Mouse (Mus musculus) midbrain, embryonic 10.5 days (tissue): ENCODE measurements around the gene Cpne6. TPM values are rescaled to one million over a fixed set of nuclear protein-coding genes. Genes with fewer than 3 reads are reported as not detected.
A peak's percentile ranks its signal among the peaks of the same experiment; 100 is the strongest.

Experiments used
- DNase-seq: peaks from one replicate; pipeline ENCODE4 v3.0.0-alpha.2; 2017; ENCODE audit warnings: low spot score
- H3K27ac ChIP-seq: fragments of 300-500 bp; sonication (generic); replicated peaks from 2 replicates; pipeline ENCODE4 v1.5.1; 2016; ENCODE audit warnings: mild to moderate bottlenecking
- H3K27me3 ChIP-seq: fragments of 300-500 bp; sonication (generic); 2 replicates; pipeline ENCODE4 v1.6.1; 2016; ENCODE audit warnings: low read depth, mild to moderate bottlenecking; ENCODE audit not compliant: poor library complexity, severe bottlenecking
- H3K36me3 ChIP-seq: fragments of 300-500 bp; sonication (generic); 2 replicates; pipeline ENCODE4 v1.6.1; 2016; ENCODE audit warnings: mild to moderate bottlenecking, moderate library complexity
- H3K4me1 ChIP-seq: fragments of 300-500 bp; sonication (generic); 2 replicates; pipeline ENCODE4 v1.6.1; 2016
- H3K4me3 ChIP-seq: fragments of 300-500 bp; sonication (generic); 2 replicates; pipeline ENCODE4 v1.5.1; 2016; ENCODE audit warnings: mild to moderate bottlenecking, moderate library complexity
- H3K9me3 ChIP-seq: fragments of 300-500 bp; sonication (generic); replicated peaks from 2 replicates; pipeline ENCODE4 v1.6.1; 2016; ENCODE audit warnings: mild to moderate bottlenecking
- WGBS: fragments of 180-500 bp; shearing (Covaris S2); methylation state at CpG from one replicate; pipeline ENCODE4 v1.1.7; 2016; 5-methylcytosine and 5-hydroxymethylcytosine counted together
- polyA plus RNA-seq: library from polyadenylated mRNA; unstranded; fragments of >200 nt; fragmentation: Nextera tagmentation; extraction: Ambion mirVana; gene quantifications from 2 replicates; pipeline ENCODE4 v1.2.1, GENCODE M21; 2016

The Cpne6 gene
- polyA plus RNA-seq, 1 experiment from 2014 or later = 0.36 TPM

- WGBS = 70% methylated on average over 7 of the region's 7 CpGs
- H3K27me3 ChIP-seq = 0 out of 2 replicates have a peak, but pooled peaks cover 13% of the 10 kb centered on the region
- no peak overlapping the region for H3K27ac ChIP-seq
These were observed 792 bp downstream of the Cpne6 start for GRCm38 (mm10) chr14:55511037-55511436.

GRCm38 (mm10) chr14:55513927-55514326 lies 3.7 kb downstream of the Cpne6 start:
- WGBS = 76% methylated on average over 10 of the region's 10 CpGs
- H3K27me3 ChIP-seq = peaks cover 34% of the 10 kb centered on the region
- no peaks in the 10 kb centered on the region for H3K9me3 ChIP-seq
- H3K36me3 ChIP-seq = no peaks in the 10 kb centered on the region
- H3K27ac ChIP-seq = no peak overlapping the region
- no peak overlapping the region for H3K4me3 ChIP-seq
- no peak for DNase-seq
- H3K4me1 ChIP-seq = peaks cover 31% of the 10 kb centered on the region

More at GRCm38 (mm10) chr14:55511037-55511436, 792 bp downstream of the Cpne6 start:
- peaks cover 14% of the 10 kb centered on the region for H3K4me1 ChIP-seq
- H3K9me3 ChIP-seq = no peaks in the 10 kb centered on the region
- no peak for DNase-seq
- H3K36me3 ChIP-seq = peaks cover 3% of the 10 kb centered on the region; the same call in 1 of the 2 replicates
- H3K4me3 ChIP-seq = no peak overlapping the region

- H3K9me3 ChIP-seq = no peaks in the 10 kb centered on the region
- no peak overlapping the region for H3K4me3 ChIP-seq
- peaks cover 37% of the 10 kb centered on the region for H3K4me1 ChIP-seq
- H3K27me3 ChIP-seq = peaks cover 52% of the 10 kb centered on the region
- DNase-seq = no peak
- WGBS = 89% methylated on average over 4 of the region's 4 CpGs
- H3K27ac ChIP-seq = no peak overlapping the region
- no peaks in the 10 kb centered on the region for H3K36me3 ChIP-seq
These were observed 5.6 kb downstream of the Cpne6 start for GRCm38 (mm10) chr14:55515846-55516245.

- H3K27ac ChIP-seq = no peak overlapping the region
- peaks cover 69% of the 10 kb centered on the region for H3K27me3 ChIP-seq
These were observed 8.7 kb downstream of the Cpne6 start for GRCm38 (mm10) chr14:55518897-55519296.

GRCm38 (mm10) chr14:55519604-55520003 lies 9.4 kb downstream of the Cpne6 start:
- no peaks in the 10 kb centered on the region for H3K36me3 ChIP-seq
- no peak overlapping the region for H3K27ac ChIP-seq
- WGBS = 64% methylated on average over 4 of the region's 4 CpGs
- peaks cover 75% of the 10 kb centered on the region for H3K27me3 ChIP-seq
- DNase-seq = no peak
- peaks cover 38% of the 10 kb centered on the region for H3K4me1 ChIP-seq
- H3K9me3 ChIP-seq = no peaks in the 10 kb centered on the region
- no peak overlapping the region for H3K4me3 ChIP-seq

More at GRCm38 (mm10) chr14:55518897-55519296, 8.7 kb downstream of the Cpne6 start:
- H3K4me3 ChIP-seq = no peak overlapping the region
- H3K36me3 ChIP-seq = no peaks in the 10 kb centered on the region
- peaks cover 38% of the 10 kb centered on the region for H3K4me1 ChIP-seq
- WGBS = 53% methylated on average over 2 of the region's 2 CpGs
- DNase-seq = peak; percentile 45
- no peaks in the 10 kb centered on the region for H3K9me3 ChIP-seq

GRCm38 (mm10) chr14:55520451-55521361 lies 10.5 kb downstream of the Cpne6 start:
- Histone ChIP-seq H3K27me3 (peaks cover 78% of the 10 kb centered on the region), H3K4me1 (peaks cover 38% of the 10 kb centered on the region), H3K27ac (peak overlapping the region; percentile 50), H3K36me3 (no peaks in the 10 kb centered on the region), H3K4me3 (peak overlapping the region; percentile 63), H3K9me3 (no peaks in the 10 kb centered on the region)
- peak; percentile 53 for DNase-seq
- WGBS = under 1% methylated on average over 61 of the region's 61 CpGs

GRCm38 (mm10) chr14:55524062-55524461 lies 13.8 kb downstream of the Cpne6 start:
- H3K4me3 ChIP-seq = no peak overlapping the region
- no peaks in the 10 kb centered on the region for H3K36me3 ChIP-seq
- no peak for DNase-seq
- H3K27me3 ChIP-seq = peaks cover 55% of the 10 kb centered on the region
- no peaks in the 10 kb centered on the region for H3K9me3 ChIP-seq
- WGBS = 65% methylated on average over 4 of the region's 4 CpGs
- no peak overlapping the region for H3K27ac ChIP-seq
- H3K4me1 ChIP-seq = peaks cover 20% of the 10 kb centered on the region

- Histone ChIP-seq H3K27ac (no peak within 1 kb of the TSS), H3K4me1 (peaks cover 13% of the 10 kb centered on the region), H3K4me3 (no peak within 1 kb of the TSS), H3K36me3 (no peaks in the 10 kb centered on the region), H3K27me3 (peaks cover 48% of the 10 kb centered on the region), H3K9me3 (no peaks in the 10 kb centered on the region)
- no peak for DNase-seq
- WGBS = 44% methylated on average over 8 of the region's 8 CpGs
These were observed 14.5 kb downstream of the Cpne6 start, which contains the start of gene Nrl for GRCm38 (mm10) chr14:55524785-55525184. TSS of gene Nrl (minus strand) at chr14:55524981.

GRCm38 (mm10) chr14:55526674-55527073 lies 16.4 kb downstream of the Cpne6 start:
- Histone ChIP-seq H3K27me3 (peaks cover 36% of the 10 kb centered on the region), H3K36me3 (no peaks in the 10 kb centered on the region), H3K9me3 (no peaks in the 10 kb centered on the region), H3K4me3 (no peak overlapping the region), H3K4me1 (no peaks in the 10 kb centered on the region), H3K27ac (no peak overlapping the region)
- DNase-seq = no peak
- WGBS = 88% methylated on average over 2 of the region's 2 CpGs

GRCm38 (mm10) chr14:55527940-55528339 lies 17.7 kb downstream of the Cpne6 start:
- WGBS = 21% methylated on average over 3 of the region's 3 CpGs
- H3K4me1 ChIP-seq = no peaks in the 10 kb centered on the region
- no peaks in the 10 kb centered on the region for H3K9me3 ChIP-seq
- no peak for DNase-seq
- peaks cover 24% of the 10 kb centered on the region for H3K27me3 ChIP-seq
- no peak overlapping the region for H3K4me3 ChIP-seq
- no peak overlapping the region for H3K27ac ChIP-seq
- no peaks in the 10 kb centered on the region for H3K36me3 ChIP-seq

GRCm38 (mm10) chr14:55536116-55536745 lies 26.0 kb downstream of the Cpne6 start:
- peak; percentile 30 for DNase-seq
- peaks cover 9% of the 10 kb centered on the region; the same call in 1 of the 2 replicates for H3K27me3 ChIP-seq
- no peak overlapping the region for H3K27ac ChIP-seq
- WGBS = 58% methylated on average over 6 of the region's 6 CpGs
- H3K9me3 ChIP-seq = no peaks in the 10 kb centered on the region
- H3K36me3 ChIP-seq = no peaks in the 10 kb centered on the region
- no peak overlapping the region for H3K4me3 ChIP-seq
- peaks cover 18% of the 10 kb centered on the region for H3K4me1 ChIP-seq

GRCm38 (mm10) chr14:55540067-55540786 lies 30.0 kb downstream of the Cpne6 start, which contains the start of gene Pck2:
TSS of gene Pck2 (plus strand) at chr14:55540266.
- DNase-seq = peak; percentile 81
- Histone ChIP-seq H3K4me1 (peaks cover 22% of the 10 kb centered on the region), H3K36me3 (peaks cover 18% of the 10 kb centered on the region), H3K27ac (peak within 1 kb of the TSS; percentile 86), H3K4me3 (peak within 1 kb of the TSS; percentile 73), H3K9me3 (no peaks in the 10 kb centered on the region), H3K27me3 (peaks cover 9% of the 10 kb centered on the region; the same call in 1 of the 2 replicates)
- WGBS = under 1% methylated on average over 32 of the region's 32 CpGs
